Mouse (Mus musculus) thymus, adult 2 months (tissue): ENCODE data around the gene Pde4d. TPM values are rescaled to one million over a fixed set of nuclear protein-coding genes. Genes with fewer than 3 reads are reported as not detected.

Source experiments
- DNase-seq: peaks from one replicate; pipeline ENCODE4 v3.0.0; 2021
- H3K27ac ChIP-seq: fragments of 200-500 bp; 2 replicates; pipeline ENCODE4 v1.5.1; 2012; ENCODE audit warnings: low read length, control low read depth; ENCODE audit not compliant: control insufficient read depth, insufficient read depth
- H3K27me3 ChIP-seq: fragments of 200-500 bp; 2 replicates; pipeline ENCODE4 v1.6.1; 2012; ENCODE audit warnings: mild to moderate bottlenecking, low read length, moderate library complexity, mixed read lengths; ENCODE audit not compliant: control insufficient read depth, insufficient read depth
- H3K36me3 ChIP-seq: fragments of 200-500 bp; 2 replicates; pipeline ENCODE4 v1.6.1; 2012; ENCODE audit warnings: mild to moderate bottlenecking, low read length, moderate library complexity; ENCODE audit not compliant: control insufficient read depth, insufficient read depth
- H3K4me1 ChIP-seq: fragments of 200-500 bp; replicated peaks from 2 replicates; pipeline ENCODE4 v1.6.1; 2012; ENCODE audit warnings: low read length; ENCODE audit not compliant: control insufficient read depth, insufficient read depth
- H3K4me3 ChIP-seq: fragments of 200-500 bp; 2 replicates; pipeline ENCODE4 v1.5.1; 2012; ENCODE audit warnings: mild to moderate bottlenecking, low read length, control low read depth, moderate library complexity; ENCODE audit not compliant: control insufficient read depth, insufficient read depth
- CTCF ChIP-seq: fragments of 200-500 bp; IDR thresholded peaks from 2 replicates; pipeline ENCODE4 v1.5.1; 2012; ENCODE audit warnings: mild to moderate bottlenecking, control low read depth, low read length, moderate library complexity, borderline replicate concordance; ENCODE audit not compliant: control insufficient read depth, poor library complexity, insufficient read depth; ENCODE audit errors: extremely low read depth
- POLR2A ChIP-seq: fragments of 200-500 bp; IDR thresholded peaks from 2 replicates; pipeline ENCODE4 v1.6.1; 2012; ENCODE audit warnings: mild to moderate bottlenecking, low read length, control low read depth, moderate library complexity; ENCODE audit not compliant: control insufficient read depth, poor library complexity, insufficient read depth; ENCODE audit errors: extremely low read depth
- WGBS: fragments of 180-500 bp; shearing (Covaris S2); methylation state at CpG from one replicate; pipeline ENCODE4 v1.1.7; 2018; 5-methylcytosine and 5-hydroxymethylcytosine counted together
- polyA plus RNA-seq: library from polyadenylated mRNA; depleted of rRNA; stranded (reverse); fragments of >200 nt; gene quantifications from 2 replicates; pipeline ENCODE4 v1.2.3, GENCODE M21; 2012

Pde4d gene
- polyA plus RNA-seq, 1 experiment = 35.2 TPM

- Histone ChIP-seq H3K27ac (no peak overlapping the region), H3K4me3 (no peak overlapping the region)
- WGBS = 91% methylated on average over 10 of the region's 10 CpGs
Observed at GRCm38 (mm10) chr13:109631399-109632026, 1181.8 kb downstream of the Pde4d start.

GRCm38 (mm10) chr13:109632387-109633036 is 1182.8 kb downstream of the Pde4d start:
- no peaks in the 10 kb centered on the region for H3K27me3 ChIP-seq
- no peaks in the 10 kb centered on the region for H3K36me3 ChIP-seq
- TF ChIP-seq CTCF (no peak), POLR2A (no peak)
- no peak for DNase-seq
- no peaks in the 10 kb centered on the region; the same call in 1 of the 2 replicates for H3K4me1 ChIP-seq
- H3K4me3 ChIP-seq = no peak overlapping the region
- H3K27ac ChIP-seq = no peak overlapping the region
- WGBS = 65% methylated on average over 7 of the region's 7 CpGs

More at GRCm38 (mm10) chr13:109631399-109632026, 1181.8 kb downstream of the Pde4d start:
- no peak for TF ChIP-seq CTCF
- no peak for TF ChIP-seq POLR2A
- Histone ChIP-seq H3K36me3 (no peaks in the 10 kb centered on the region), H3K4me1 (no peaks in the 10 kb centered on the region; the same call in 1 of the 2 replicates), H3K27me3 (no peaks in the 10 kb centered on the region)
- DNase-seq = no peak

GRCm38 (mm10) chr13:109633037-109633418 is 1183.3 kb downstream of the Pde4d start:
- Histone ChIP-seq H3K36me3 (no peaks in the 10 kb centered on the region), H3K27ac (no peak overlapping the region), H3K4me3 (no peak overlapping the region), H3K4me1 (no peaks in the 10 kb centered on the region; the same call in 1 of the 2 replicates), H3K27me3 (no peaks in the 10 kb centered on the region)
- 75% methylated on average over 3 of the region's 3 CpGs for WGBS
- no peak for DNase-seq
- TF ChIP-seq POLR2A (no peak), CTCF (no peak)

- TF ChIP-seq CTCF = no peak
- no peak for TF ChIP-seq POLR2A
- 97% methylated on average over 10 of the region's 10 CpGs for WGBS
Observed at GRCm38 (mm10) chr13:109635901-109636520, 1186.3 kb downstream of the Pde4d start.

GRCm38 (mm10) chr13:109638273-109638672 is 1188.5 kb downstream of the Pde4d start:
- Histone ChIP-seq H3K27me3 (no peaks in the 10 kb centered on the region), H3K4me1 (no peaks in the 10 kb centered on the region), H3K4me3 (no peak overlapping the region), H3K27ac (no peak overlapping the region), H3K36me3 (no peaks in the 10 kb centered on the region)
- no peak for TF ChIP-seq CTCF
- TF ChIP-seq POLR2A = no peak
- DNase-seq = no peak

More at GRCm38 (mm10) chr13:109635901-109636520, 1186.3 kb downstream of the Pde4d start:
- no peak for DNase-seq
- Histone ChIP-seq H3K36me3 (no peaks in the 10 kb centered on the region), H3K27me3 (no peaks in the 10 kb centered on the region), H3K27ac (no peak overlapping the region), H3K4me1 (no peaks in the 10 kb centered on the region; the same call in 1 of the 2 replicates), H3K4me3 (no peak overlapping the region)

- Histone ChIP-seq H3K4me1 (no peaks in the 10 kb centered on the region), H3K36me3 (no peaks in the 10 kb centered on the region), H3K4me3 (no peak overlapping the region), H3K27ac (no peak overlapping the region), H3K27me3 (no peaks in the 10 kb centered on the region)
- no peak for TF ChIP-seq POLR2A
- TF ChIP-seq CTCF = no peak
- no peak for DNase-seq
- 96% methylated on average over 6 of the region's 6 CpGs for WGBS
Observed at GRCm38 (mm10) chr13:109639286-109639685, 1189.5 kb downstream of the Pde4d start.
